Mouse (Mus musculus): Measurements from ENCODE around the gene Csrnp2. TPM values are rescaled to one million over a fixed set of nuclear protein-coding genes. Genes with fewer than 3 reads are reported as not detected.
A peak's percentile ranks its signal among the peaks of the same experiment; 100 is the strongest.

The Csrnp2 gene
- polyA plus RNA-seq, 1 experiment: 0.96 TPM

DNA sequence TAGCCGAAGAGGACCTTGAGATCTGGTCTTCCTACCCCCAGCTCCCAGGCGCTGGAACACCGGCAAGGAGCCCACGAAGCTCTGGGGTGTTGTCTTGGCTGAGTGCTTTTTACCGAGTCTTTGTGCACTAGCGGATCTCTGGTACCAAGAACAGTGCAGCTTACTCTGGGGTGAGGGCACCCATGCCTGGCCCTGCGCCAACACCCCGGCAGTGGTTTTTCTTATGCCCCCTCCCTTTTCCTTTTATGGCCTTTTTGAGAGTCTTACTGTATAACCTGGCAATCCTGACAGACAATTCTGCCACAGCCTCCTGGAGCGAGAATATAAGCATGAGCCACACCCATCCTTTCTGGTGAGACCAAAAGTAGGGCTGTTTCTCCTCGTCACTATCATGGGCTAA is 16.9 kb downstream of the Csrnp2 start:
- WGBS: 76% methylated on average over 10 of the region's 10 CpGs

DNA sequence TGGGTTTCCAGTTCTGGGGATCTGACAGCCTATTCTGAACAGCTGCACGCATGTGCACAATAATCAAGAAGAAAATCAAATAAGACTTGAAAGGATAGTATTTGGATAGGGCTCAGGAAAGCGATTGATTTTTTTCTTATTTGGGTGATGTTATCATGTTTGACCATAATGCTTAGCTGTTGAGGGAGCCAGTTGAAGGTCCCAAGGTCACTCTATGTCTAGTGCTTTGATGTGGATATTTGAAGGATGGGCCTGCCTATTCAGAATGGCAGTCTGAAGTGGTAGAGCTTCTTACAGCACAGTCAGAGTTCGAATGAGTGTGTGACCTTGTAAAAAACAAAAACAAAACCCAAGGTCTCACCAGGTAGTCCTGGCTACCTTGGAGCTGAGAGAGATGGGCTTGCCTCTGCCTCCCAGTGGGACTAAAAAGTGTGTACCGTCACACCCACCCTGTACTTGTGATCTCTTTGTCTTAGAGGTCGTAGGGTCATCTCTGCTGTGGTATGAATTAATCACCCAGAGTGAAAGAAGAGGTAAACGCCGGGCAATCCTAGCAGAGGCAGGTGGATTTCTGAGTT is 21.3 kb downstream of the Csrnp2 start:
- Histone ChIP-seq H3K4me1 (ENCODE audit: control insufficient read depth, insufficient read depth, insufficient read length, low read length) (peaks cover 3% of the 10 kb centered on the region; the same call in 1 of the 2 replicates), H3K36me3 (ENCODE audit: control insufficient read depth, insufficient read depth, low read length) (peaks cover 39% of the 10 kb centered on the region), H3K27ac (ENCODE audit: insufficient read depth, low read depth, low read length) (no peak overlapping the region), H3K4me3 (ENCODE audit: low read depth, low read length) (no peak overlapping the region), H3K27me3 (ENCODE audit: control insufficient read depth, insufficient read depth, low read length) (no peaks in the 10 kb centered on the region)
- 65% methylated on average over 7 of the region's 7 CpGs for WGBS
- TF ChIP-seq POLR2A (IDR thresholded peaks at IDR 0.05; ENCODE audit: low read depth, low read length) (no peak), CTCF (IDR thresholded peaks at IDR 0.05; ENCODE audit: extremely low read depth, insufficient read length, insufficient replicate concordance, low read depth, low read length) (no peak)

More for the DNA sequence above, 16.9 kb downstream of the Csrnp2 start:
- Histone ChIP-seq H3K36me3 (ENCODE audit: control insufficient read depth, insufficient read depth, low read length) (peaks cover 60% of the 10 kb centered on the region), H3K4me1 (ENCODE audit: control insufficient read depth, insufficient read depth, insufficient read length, low read length) (no peaks in the 10 kb centered on the region), H3K27me3 (ENCODE audit: control insufficient read depth, insufficient read depth, low read length) (no peaks in the 10 kb centered on the region), H3K27ac (ENCODE audit: insufficient read depth, low read depth, low read length) (no peak overlapping the region), H3K4me3 (ENCODE audit: low read depth, low read length) (no peak overlapping the region)
- no peak for TF ChIP-seq CTCF (IDR thresholded peaks at IDR 0.05; ENCODE audit: extremely low read depth, insufficient read length, insufficient replicate concordance, low read depth, low read length)
- TF ChIP-seq POLR2A (IDR thresholded peaks at IDR 0.05; ENCODE audit: low read depth, low read length): no peak

DNA sequence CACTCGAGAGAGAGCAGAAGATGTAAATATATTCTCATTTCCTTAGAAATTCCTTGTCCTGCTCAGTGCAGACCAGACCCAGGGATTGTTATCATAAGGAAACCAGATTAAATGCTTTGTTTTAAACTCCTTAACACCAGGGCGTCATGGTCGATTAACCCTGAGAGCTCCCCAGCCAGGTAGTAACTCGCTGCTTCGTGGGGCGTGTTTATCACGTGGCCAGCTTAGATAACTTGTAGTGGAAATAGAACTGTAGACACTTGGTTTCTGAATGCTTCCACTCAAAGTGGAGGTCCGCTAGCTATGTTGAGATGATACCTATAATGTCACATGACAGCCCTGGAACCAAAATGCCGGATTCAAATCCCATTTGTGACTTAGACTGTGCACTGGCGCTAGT is 25.3 kb downstream of the Csrnp2 start:
- no peak for TF ChIP-seq POLR2A (IDR thresholded peaks at IDR 0.05; ENCODE audit: low read depth, low read length)
- 51% methylated on average over 10 of the region's 10 CpGs for WGBS
- H3K36me3 ChIP-seq (ENCODE audit: control insufficient read depth, insufficient read depth, low read length): peaks cover 6% of the 10 kb centered on the region; the same call in 1 of the 2 replicates
- H3K4me1 ChIP-seq (ENCODE audit: control insufficient read depth, insufficient read depth, insufficient read length, low read length): peaks cover 3% of the 10 kb centered on the region
- H3K27me3 ChIP-seq (ENCODE audit: control insufficient read depth, insufficient read depth, low read length): no peaks in the 10 kb centered on the region
- no peak overlapping the region for H3K27ac ChIP-seq (ENCODE audit: insufficient read depth, low read depth, low read length)
- no peak overlapping the region for H3K4me3 ChIP-seq (ENCODE audit: low read depth, low read length)

DNA sequence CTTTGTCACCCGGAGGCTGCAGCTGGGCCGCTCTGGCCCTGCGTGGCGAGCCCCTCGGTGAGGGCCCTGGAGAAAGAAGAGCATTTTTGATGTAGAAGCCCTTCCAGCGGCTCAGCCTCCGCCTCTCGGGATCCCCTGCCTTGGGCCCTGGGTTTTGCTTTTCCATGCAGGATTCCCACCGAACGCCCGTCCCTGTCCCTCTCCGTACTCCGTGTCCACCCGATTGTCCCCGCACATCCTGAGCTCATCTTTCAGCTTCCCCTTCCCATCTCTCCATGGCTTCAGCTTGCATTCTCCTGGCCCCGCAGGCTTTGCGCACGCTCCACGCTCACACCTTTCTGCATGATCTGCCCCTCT is 26.1 kb downstream of the Csrnp2 start:
- Histone ChIP-seq H3K36me3 (ENCODE audit: control insufficient read depth, insufficient read depth, low read length) (peaks cover 3% of the 10 kb centered on the region; the same call in 1 of the 2 replicates), H3K4me3 (ENCODE audit: low read depth, low read length) (peak overlapping the region; percentile 88), H3K4me1 (ENCODE audit: control insufficient read depth, insufficient read depth, insufficient read length, low read length) (peaks cover 3% of the 10 kb centered on the region), H3K27me3 (ENCODE audit: control insufficient read depth, insufficient read depth, low read length) (no peaks in the 10 kb centered on the region), H3K27ac (ENCODE audit: insufficient read depth, low read depth, low read length) (no peak overlapping the region)
- 1% methylated on average over 19 of the region's 19 CpGs for WGBS
- TF ChIP-seq CTCF (IDR thresholded peaks at IDR 0.05; ENCODE audit: extremely low read depth, insufficient read length, insufficient replicate concordance, low read depth, low read length) (no peak), POLR2A (IDR thresholded peaks at IDR 0.05; ENCODE audit: low read depth, low read length) (no peak)

DNA sequence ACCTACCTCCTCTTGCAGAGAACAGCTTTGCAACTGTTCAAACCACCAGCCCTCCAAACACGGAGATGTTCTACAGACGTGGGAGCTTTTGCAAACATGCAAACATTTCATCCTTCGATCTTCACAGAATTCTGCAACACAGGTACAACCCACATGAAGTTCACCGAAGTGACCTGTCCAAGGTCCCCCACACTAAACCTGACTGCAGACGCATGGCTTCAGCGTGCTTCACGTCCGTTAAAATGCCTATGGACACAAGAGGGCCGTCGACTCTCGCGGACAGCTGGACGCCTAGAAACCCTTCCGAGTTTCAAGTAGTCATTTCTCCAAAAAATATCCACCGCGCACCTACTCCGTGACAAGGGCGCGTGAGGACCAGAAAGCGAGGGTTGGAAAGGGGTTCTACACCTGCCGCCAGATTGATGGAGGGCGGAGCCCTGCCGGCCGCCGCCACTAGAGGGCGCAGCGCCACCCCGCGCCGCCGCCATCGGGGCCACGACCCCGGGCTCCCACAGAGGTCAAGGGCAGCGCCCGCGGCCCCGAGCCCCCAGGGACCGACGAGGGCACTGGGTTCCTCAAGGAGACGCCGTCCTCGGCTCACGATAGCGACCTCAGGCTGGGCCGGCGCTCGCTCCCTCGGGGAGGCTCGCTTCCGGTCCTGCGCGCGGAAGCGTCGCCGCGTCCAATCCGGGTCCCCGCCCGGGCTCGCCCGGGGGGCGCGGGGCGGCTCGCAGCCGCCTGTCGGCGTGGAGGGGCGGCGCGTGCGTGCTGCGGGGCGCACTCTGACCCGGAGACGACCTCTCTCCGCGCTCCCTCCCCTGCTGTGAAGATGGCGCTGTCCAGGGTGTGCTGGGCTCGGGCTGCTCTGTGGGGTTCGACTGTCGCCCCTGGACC is 26.7 kb downstream of the Csrnp2 start, which contains the start of gene Letmd1:
Gene Letmd1 (plus strand): TSS at position 729 of the 894 bp plus-strand sequence.
- TF ChIP-seq POLR2A (IDR thresholded peaks at IDR 0.05; ENCODE audit: low read depth, low read length): peak; percentile 37; the same call in 1 of the 2 replicates
- peak; percentile 96 for TF ChIP-seq CTCF (IDR thresholded peaks at IDR 0.05; ENCODE audit: extremely low read depth, insufficient read length, insufficient replicate concordance, low read depth, low read length)
- peak within 1 kb of the TSS; percentile 88 for H3K4me3 ChIP-seq (ENCODE audit: low read depth, low read length)
- WGBS: under 1% methylated on average over 84 of the region's 84 CpGs
- H3K27me3 ChIP-seq (ENCODE audit: control insufficient read depth, insufficient read depth, low read length): no peaks in the 10 kb centered on the region
- H3K4me1 ChIP-seq (ENCODE audit: control insufficient read depth, insufficient read depth, insufficient read length, low read length): peaks cover 3% of the 10 kb centered on the region
- H3K36me3 ChIP-seq (ENCODE audit: control insufficient read depth, insufficient read depth, low read length): 0 out of 2 replicates have a peak, but pooled peaks cover 2% of the 10 kb centered on the region
- peak within 1 kb of the TSS; percentile 67; the same call in 1 of the 2 replicates for H3K27ac ChIP-seq (ENCODE audit: insufficient read depth, low read depth, low read length)

DNA sequence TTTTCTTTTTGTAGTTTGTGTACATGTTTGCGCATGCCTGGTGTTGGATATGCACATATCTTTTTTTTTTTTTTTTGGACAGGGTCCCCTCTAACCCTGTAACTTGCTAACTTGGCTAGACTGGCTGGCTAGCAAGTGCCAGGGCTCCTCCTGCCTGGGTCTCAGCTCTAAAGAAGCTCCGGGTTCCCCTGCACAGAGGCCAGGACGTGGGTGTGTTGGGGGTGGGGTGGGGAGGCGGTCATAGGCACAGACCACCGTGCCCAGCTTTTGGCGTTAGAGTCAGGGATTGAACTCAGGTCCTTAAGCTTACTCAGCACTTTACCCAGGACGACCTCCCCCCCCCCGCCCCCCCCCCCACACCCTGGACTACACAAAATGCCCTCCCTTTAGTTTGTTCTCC is 27.6 kb downstream of the Csrnp2 start:
- WGBS: 30% methylated on average over 8 of the region's 8 CpGs
- H3K4me3 ChIP-seq (ENCODE audit: low read depth, low read length): no peak overlapping the region
- H3K27ac ChIP-seq (ENCODE audit: insufficient read depth, low read depth, low read length): no peak overlapping the region
- no peaks in the 10 kb centered on the region for H3K27me3 ChIP-seq (ENCODE audit: control insufficient read depth, insufficient read depth, low read length)
- peaks cover 5% of the 10 kb centered on the region for H3K4me1 ChIP-seq (ENCODE audit: control insufficient read depth, insufficient read depth, insufficient read length, low read length)
- TF ChIP-seq CTCF (IDR thresholded peaks at IDR 0.05; ENCODE audit: extremely low read depth, insufficient read length, insufficient replicate concordance, low read depth, low read length) (no peak), POLR2A (IDR thresholded peaks at IDR 0.05; ENCODE audit: low read depth, low read length) (no peak)
- 0 out of 2 replicates have a peak, but pooled peaks cover 2% of the 10 kb centered on the region for H3K36me3 ChIP-seq (ENCODE audit: control insufficient read depth, insufficient read depth, low read length)

DNA sequence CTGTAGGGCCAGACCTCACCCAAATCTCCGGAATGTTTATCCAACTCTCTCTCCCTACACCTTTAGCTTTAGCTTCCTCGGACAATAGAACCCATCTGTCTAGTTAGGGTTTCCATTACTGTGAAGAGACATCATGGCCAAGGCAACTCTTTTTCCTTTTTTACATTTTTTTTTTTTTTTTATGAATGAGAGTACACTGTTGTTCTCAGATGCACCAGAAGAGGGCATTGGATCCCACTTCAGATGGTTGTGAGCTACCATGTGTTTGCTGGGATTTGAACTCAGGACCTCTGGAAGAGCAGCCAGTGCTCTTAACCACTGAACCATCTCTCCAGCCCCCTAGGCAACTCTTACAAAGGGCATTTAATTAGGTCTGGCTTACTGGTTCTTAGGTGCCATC is 29.9 kb downstream of the Csrnp2 start:
- no peak overlapping the region for H3K4me3 ChIP-seq (ENCODE audit: low read depth, low read length)
- H3K36me3 ChIP-seq (ENCODE audit: control insufficient read depth, insufficient read depth, low read length): no peaks in the 10 kb centered on the region
- peaks cover 15% of the 10 kb centered on the region for H3K4me1 ChIP-seq (ENCODE audit: control insufficient read depth, insufficient read depth, insufficient read length, low read length)
- WGBS: 31% methylated on average over 2 of the region's 2 CpGs
- no peak for TF ChIP-seq POLR2A (IDR thresholded peaks at IDR 0.05; ENCODE audit: low read depth, low read length)
- H3K27me3 ChIP-seq (ENCODE audit: control insufficient read depth, insufficient read depth, low read length): no peaks in the 10 kb centered on the region
- no peak overlapping the region for H3K27ac ChIP-seq (ENCODE audit: insufficient read depth, low read depth, low read length)

Data from small intestine, adult 2 months (tissue).